Mouse (Mus musculus): Measurements from ENCODE around the gene Lrmda.

- TF ChIP-seq CTCF (IDR thresholded peaks at IDR 0.05; ENCODE audit: extremely low read depth, insufficient read length, insufficient replicate concordance, low read depth, low read length) (no peak), POLR2A (IDR thresholded peaks at IDR 0.05; ENCODE audit: low read depth, low read length) (no peak)
Observed at GRCm38 (mm10) chr14:22813389-22813788, 793.9 kb downstream of the Lrmda start.
